Comparison of ENCODE assay signal across 14 mouse cellular contexts in the genomic region with DNA sequence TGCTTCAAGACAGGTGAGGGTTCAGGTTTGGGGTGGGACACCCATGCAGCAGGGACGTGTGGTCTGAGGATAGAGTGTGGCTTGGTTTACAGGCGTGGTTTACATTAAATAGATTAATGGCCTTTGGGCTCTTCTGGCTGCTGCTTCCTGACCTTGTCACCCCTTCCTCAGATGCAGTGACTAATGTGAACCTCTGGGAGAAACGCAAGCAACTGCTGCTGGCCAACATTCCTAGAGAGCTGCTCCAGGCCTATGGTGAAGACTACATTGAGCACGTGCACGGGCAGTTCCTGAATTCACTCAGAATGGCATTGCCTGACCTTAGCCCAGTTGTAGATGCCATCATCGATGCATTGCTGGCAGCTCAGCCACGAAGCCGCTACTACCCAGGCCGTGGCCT. TPM values are rescaled to one million over a fixed set of nuclear protein-coding genes. Genes with fewer than 3 reads are reported as not detected.
"Had no signal": no experiment of that assay in that cellular context is flagged by ENCODE, and none has a peak within 500 bp of the region (broad histone marks: within the 10 kb centered on the region; RNA-seq: fewer than 3 reads in every experiment).

No protein-coding gene starts in this region.

- H3K4me3 ChIP-seq: intestine, embryonic 15.5 days; layer of hippocampus, adult 2 months; liver, embryonic 15.5 days; megakaryocyte, embryonic 14.5 days; midbrain, embryonic 15.5 days had no signal

- H3K27me3 ChIP-seq: midbrain, embryonic 15.5 days had no signal

- H3K27ac ChIP-seq: intestine, embryonic 15.5 days; layer of hippocampus, adult 2 months; liver, embryonic 15.5 days; macrophage; midbrain, embryonic 15.5 days had no signal

- H3K9me3 ChIP-seq: intestine, embryonic 15.5 days; liver, embryonic 15.5 days; megakaryocyte, embryonic 14.5 days; midbrain, embryonic 15.5 days had no signal

- ATAC-seq: intestine, embryonic 15.5 days; midbrain, embryonic 15.5 days had no signal

- H3K9ac ChIP-seq: intestine, embryonic 15.5 days; liver, embryonic 15.5 days; midbrain, embryonic 15.5 days had no signal

- DNase-seq: kidney, adult 2 months; kidney, postnatal 10 days; lung, adult 2 months; lung, postnatal 14 days; thymus, adult 2 months; thymus, postnatal 25 days had no signal

- H3K4me2 ChIP-seq: intestine, embryonic 15.5 days; liver, embryonic 11.5 days; liver, embryonic 15.5 days; midbrain, embryonic 15.5 days had no signal

RNA-seq across cellular contexts. Expression of gene Hsd11b2, which starts 4.3 kb away (rescaled TPM):
- total RNA-seq: layer of hippocampus, adult 2 months; neutrophil, adult 5-6 weeks had no signal
- polyA plus RNA-seq: macrophage had no signal
